Mouse (Mus musculus): ENCODE data around the gene Flt3l.
"Not testable (repeated sequence)": the region's sequence is repeated elsewhere in the genome, so short reads cannot be mapped to it uniquely, and the experiment has no call there.

The Flt3l gene

GRCm38 (mm10) chr7:45163735-45164490 lies 27.7 kb upstream of the Flt3l start, which contains the start of gene Slc17a7:
Gene Slc17a7, plus strand, starts transcription at chr7:45163949.
- DNase-seq (ENCODE audit: low read depth, low spot score): no peak

DNA sequence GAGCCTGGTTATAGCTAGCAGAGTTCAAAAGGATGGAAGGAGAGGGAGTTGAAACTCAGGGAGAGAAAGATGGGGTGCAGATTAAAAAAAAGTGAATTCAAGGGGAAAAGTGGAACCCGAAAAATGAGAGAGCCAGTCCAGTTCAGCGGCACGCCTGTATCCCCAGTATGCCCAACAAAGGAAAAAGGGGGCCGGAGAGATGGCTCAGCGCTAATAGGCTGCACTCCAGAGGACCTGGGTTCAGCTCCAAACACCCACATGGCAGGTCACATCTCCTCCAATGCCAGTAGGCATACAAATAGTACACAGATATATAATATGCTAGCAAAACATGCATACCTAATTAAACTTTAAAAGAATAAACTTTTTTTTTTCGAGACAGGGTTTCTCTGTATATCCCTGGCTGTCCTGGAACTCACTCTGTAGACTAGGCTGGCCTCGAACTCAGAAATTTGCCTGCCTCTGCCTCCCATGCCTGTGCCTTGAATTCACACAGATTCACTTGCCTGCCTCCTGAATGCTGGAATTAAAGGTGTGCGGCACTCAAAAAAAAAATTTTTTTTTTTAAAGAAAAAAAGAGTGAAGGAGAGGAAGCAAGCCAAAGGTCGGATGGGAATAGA lies 26.9 kb upstream of the Flt3l start:
- no peak for DNase-seq (ENCODE audit: low read depth, low spot score)

GRCm38 (mm10) chr7:45162551-45162950 lies 26.3 kb upstream of the Flt3l start:
- DNase-seq (ENCODE audit: low read depth, low spot score): no peak

DNA sequence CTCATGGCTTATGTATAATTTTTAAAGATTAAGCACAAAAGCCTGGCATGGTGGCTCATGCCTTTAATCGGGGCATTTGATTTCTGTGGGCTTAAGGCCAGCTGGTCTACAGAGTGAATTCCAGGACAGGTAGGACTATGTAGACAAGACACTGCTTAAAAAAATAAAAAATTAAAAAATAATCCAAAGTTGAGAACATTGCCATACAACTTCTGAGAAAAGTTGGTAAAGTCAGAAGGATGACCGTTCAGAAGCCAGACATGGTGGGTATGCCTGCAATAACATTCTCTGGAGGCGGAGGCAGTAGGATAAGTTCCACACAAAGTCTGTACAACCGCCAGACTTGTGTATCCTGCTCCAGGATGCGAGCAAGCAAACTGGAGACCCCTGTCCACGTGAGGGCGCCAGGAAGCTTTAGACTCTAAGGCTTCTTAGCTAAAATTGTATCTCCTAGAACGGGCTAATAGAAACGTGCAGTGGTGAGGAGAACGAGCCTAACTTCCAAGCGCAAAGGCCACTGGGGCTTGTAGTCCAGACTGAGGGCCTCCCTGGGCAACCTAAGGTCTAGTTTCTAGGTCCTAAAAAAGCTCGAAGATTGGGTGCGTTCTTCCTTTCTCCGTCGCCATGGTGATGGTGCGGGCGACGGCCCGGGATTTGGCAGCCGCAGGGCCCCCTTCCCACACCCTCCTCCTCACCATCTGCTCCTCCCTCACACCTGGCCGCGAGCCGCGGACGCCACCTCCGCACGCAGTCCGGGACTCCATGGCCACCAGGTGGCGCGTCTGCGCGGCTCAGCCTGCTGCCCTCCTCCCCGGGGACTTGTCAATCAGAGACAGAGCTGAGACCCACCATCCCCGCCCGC lies 25.6 kb upstream of the Flt3l start:
- peak; percentile 75 for DNase-seq (ENCODE audit: low read depth, low spot score)

DNA sequence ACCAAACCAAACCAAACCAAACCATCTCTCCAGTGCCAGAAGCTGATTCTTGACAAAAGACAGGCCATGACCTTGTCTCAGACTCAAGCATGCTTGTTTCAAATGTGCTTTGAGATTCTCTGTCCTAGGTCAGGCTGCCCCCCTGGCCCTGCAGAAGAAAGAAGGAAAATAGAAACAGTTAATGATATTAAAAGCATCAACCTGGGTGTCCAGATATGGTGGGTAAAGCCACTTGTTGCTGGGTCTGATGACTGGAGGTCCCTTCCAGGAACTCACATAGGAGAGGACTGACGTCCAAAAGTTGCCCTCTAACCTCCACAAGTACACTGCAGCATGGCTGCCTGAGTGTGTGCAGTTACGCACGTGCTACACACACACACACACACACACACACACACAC lies 24.6 kb upstream of the Flt3l start:
- DNase-seq (ENCODE audit: low read depth, low spot score): no peak

DNA sequence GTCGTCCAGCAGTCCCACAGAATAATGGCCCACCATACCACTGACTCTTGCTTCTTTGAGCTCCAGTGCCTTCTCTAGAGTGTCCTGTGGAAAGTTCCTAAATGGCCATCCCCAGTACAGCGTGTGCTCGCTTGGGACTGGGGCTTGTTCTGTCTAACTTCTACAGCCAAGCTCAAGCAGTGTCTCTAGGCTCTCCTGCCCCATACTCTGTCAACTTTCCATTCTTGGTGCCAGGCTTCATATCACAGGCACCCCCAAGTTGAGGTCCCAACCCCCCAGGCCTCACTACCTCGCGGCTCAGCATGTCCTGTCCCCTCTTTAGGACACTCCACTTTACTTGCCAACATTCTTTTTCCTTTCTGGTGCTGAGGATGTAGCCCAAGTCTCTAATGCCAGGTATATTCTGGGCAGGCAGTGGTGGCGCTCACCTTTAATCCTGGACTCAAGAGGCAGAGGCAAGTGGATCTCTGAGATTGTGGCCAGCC lies 24.1 kb upstream of the Flt3l start:
- no peak for DNase-seq (ENCODE audit: low read depth, low spot score)

DNA sequence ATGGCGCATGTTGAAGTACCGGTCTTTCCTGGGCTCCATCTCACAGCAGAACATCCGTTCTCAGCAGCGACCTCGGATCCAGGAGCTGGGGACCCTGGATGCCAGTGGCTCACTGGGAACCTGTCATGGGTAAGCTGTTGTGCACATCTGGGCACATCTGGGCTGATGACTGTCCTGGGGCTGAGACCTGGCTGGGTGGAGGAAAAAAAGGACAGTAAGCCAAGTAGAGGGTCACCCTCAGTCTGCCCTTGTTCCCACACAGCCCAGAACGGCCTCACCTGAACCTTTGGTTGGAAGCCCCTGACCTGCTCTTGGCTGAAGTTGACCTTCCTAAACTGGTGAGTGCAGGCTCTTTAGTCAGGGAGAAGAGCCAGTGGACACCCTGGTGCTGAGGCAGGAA lies 22.8 kb upstream of the Flt3l start:
- no peak for DNase-seq (ENCODE audit: low read depth, low spot score)

GRCm38 (mm10) chr7:45157459-45157858 lies 21.2 kb upstream of the Flt3l start:
- no peak for DNase-seq (ENCODE audit: low read depth, low spot score)

- no peak for DNase-seq (ENCODE audit: low read depth, low spot score)
These were observed 20.0 kb upstream of the Flt3l start for GRCm38 (mm10) chr7:45156206-45156605.

GRCm38 (mm10) chr7:45155590-45155989 lies 19.4 kb upstream of the Flt3l start:
- no peak for DNase-seq (ENCODE audit: low read depth, low spot score)

- DNase-seq (ENCODE audit: low read depth, low spot score): no peak
These were observed 18.8 kb upstream of the Flt3l start for GRCm38 (mm10) chr7:45154993-45155514.

GRCm38 (mm10) chr7:45154096-45154992 lies 18.1 kb upstream of the Flt3l start, which contains the start of the genes Pih1d1 and Aldh16a1:
Gene Pih1d1, plus strand, starts transcription at chr7:45154303.
Gene Aldh16a1, minus strand, starts transcription at chr7:45154584.
- peak; percentile 96 for DNase-seq (ENCODE audit: low read depth, low spot score)

GRCm38 (mm10) chr7:45153586-45153985 lies 17.4 kb upstream of the Flt3l start:
- no peak for DNase-seq (ENCODE audit: low read depth, low spot score)

DNA sequence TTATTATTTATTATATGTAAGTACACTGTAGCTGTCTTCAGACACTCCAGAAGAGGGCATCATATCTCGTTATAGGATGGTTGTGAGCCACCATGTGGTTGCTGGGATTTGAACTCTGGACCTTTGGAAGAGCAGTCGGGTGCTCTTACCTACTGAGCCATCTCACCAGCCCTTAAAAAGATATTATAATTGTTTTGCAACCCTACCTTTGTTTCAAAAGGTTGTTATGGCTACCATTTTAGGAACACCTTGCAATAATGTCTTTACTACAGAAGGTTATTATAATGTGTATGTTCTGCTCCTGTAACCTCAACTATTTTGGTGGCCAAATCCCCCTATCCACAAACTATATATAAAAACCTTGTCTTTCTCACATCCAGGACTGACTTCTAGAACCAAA lies 16.8 kb upstream of the Flt3l start:
- not testable (repeated sequence) for DNase-seq (ENCODE audit: low read depth, low spot score)

GRCm38 (mm10) chr7:45151303-45151702 lies 15.1 kb upstream of the Flt3l start:
- peak; percentile 70 for DNase-seq (ENCODE audit: low read depth, low spot score)

DNA sequence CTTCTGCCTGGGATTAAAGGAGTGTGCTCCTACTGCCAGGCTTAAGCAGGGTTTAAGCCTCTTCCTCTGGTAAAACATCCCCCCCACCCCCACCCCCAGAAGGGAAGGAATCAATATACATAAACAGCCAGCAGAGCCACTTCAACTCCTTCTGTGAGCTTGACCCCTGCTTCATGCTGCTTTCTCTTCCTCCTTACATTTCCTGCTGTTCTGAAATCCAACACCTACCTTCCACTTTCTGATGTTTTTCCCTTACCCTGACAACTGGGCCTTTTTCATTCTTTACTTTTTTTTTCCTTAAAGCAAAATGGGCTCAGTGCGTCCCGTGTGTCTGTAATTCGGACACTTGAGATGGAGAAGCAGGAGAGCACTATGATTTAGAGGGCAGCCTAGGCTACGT lies 14.1 kb upstream of the Flt3l start:
- DNase-seq (ENCODE audit: low read depth, low spot score): no peak

- DNase-seq (ENCODE audit: low read depth, low spot score): no peak
These were observed 13.3 kb upstream of the Flt3l start for GRCm38 (mm10) chr7:45149545-45149944.

DNA sequence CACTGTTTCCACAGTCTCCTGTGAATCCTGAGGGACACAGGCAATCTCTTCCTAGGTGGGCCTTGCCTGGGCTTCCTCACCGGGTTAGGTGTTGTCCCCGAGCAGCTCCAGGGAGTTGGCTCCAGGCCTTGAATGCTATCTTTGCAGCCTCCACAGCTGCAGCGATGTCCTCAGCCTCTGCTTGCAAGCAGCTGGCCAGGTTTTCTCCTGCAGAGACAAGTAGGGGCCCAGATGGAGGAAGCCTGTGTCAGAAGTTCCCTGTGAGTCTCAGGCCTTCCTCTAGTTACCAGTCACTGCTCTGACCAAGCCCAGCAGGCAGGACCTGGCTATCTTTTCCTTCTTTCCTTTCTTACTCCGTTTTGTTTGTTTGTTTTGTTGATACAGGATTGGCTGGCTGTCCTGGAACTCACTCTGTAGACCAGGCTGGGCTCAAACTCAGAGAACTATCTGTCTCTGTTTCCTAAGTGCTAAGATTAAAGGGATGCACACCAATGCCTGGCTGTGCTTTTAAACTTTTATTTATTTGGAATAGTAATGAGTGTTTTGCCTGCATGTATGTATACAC lies 12.4 kb upstream of the Flt3l start:
- no peak for DNase-seq (ENCODE audit: low read depth, low spot score)

DNA sequence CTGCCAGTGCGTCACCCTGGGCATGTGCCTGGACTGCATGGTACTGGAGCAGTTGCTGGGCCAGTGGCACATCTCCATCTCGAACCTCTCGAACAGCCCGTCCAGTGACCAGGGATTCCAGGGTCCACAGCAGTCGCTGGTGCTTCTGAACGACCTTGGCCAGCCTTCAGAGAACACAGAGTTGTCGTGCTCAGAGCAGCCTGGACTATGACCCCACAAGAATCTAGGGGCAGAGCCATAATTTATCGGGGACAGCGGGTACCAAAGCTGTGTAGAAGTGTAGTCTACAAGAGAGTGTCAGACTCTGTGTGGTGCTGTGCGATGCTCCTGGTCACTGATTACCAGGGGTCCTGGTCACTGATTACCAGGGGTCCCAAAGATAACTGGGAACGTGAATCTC lies 11.7 kb upstream of the Flt3l start:
- no peak for DNase-seq (ENCODE audit: low read depth, low spot score)

DNA sequence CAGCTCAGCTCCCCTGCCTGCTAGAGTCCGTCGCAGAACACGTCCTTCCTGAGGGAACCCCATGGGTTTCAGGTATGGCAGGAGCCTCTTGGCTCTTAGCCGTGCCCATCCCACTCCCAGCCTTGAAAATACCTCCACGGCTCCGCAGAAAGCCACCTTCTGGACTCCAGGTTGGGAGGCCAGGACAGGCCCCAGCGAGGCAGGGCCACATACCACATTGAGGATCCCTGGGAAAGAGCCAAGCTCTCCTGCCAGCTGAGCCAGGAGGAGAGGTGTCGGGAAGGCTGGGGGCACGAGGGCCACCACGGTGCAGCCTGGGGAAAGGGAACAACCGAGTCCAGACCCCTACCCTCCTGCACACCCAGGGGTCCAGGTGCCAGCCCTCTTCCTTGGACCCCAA lies 11.0 kb upstream of the Flt3l start:
- DNase-seq (ENCODE audit: low read depth, low spot score): no peak

Data from skeletal muscle tissue, adult 2 months (tissue).